Mouse (Mus musculus): ENCODE results near the gene Ddx5. TPM values are rescaled to one million over a fixed set of nuclear protein-coding genes. Genes with fewer than 3 reads are reported as not detected.

The Ddx5 gene
- total and polyA plus RNA-seq, 3 experiments: 269 to 1,169 (median 505) TPM

GRCm38 (mm10) chr11:106777395-106777794 lies 11.6 kb downstream of the Ddx5 start:
- dilution Hi-C loops (cut with MboI; ENCODE audit: extremely low pct_ligation_motif_present, extremely low pct_unique_long_range_greater_than_20kb, low sequenced_read_pairs): no loop called here
- H3K9ac ChIP-seq (ENCODE audit: insufficient read depth, low read depth): peak overlapping the region; percentile 89
- peaks cover 28% of the 10 kb centered on the region for H3K79me2 ChIP-seq (replicated peaks; ENCODE audit: control insufficient read depth, extremely low read depth, insufficient read depth, poor library complexity, severe bottlenecking)
- peak overlapping the region; percentile 42 to 74 (median 44) for H3K4me3 ChIP-seq (replicated peaks in 1 of 3; ENCODE audit: low read depth in 2 of 3, low read length in 2 of 3, poor library complexity in 1 of 3)
- no peak overlapping the region for H3K27ac ChIP-seq (ENCODE audit: insufficient read depth, low read depth)
- H3K4me2 ChIP-seq (ENCODE audit: insufficient read depth, low read depth, poor library complexity, severe bottlenecking): peak overlapping the region; percentile 100
- peaks cover 4 to 30% of the 10 kb centered on the region in 2 experiments; a peak in 2 of 4 replicates for H3K4me1 ChIP-seq (ENCODE audit: control insufficient read depth in 1 of 2, insufficient read depth in 2 of 2)
- H3K9me3 ChIP-seq (replicated peaks; ENCODE audit: low read length): no peaks in the 10 kb centered on the region
- TF ChIP-seq JUN (IDR thresholded peaks at IDR 0.05; ENCODE audit: insufficient read depth, low read depth, low read length) (no peak), MXI1 (IDR thresholded peaks at IDR 0.05; ENCODE audit: low read depth, low read length) (0 out of 2 replicates have a peak, but pooled peaks have one; percentile 24)
- no peaks in the 10 kb centered on the region for H3K27me3 ChIP-seq (replicated peaks)
- peaks cover 51 to 67% of the 10 kb centered on the region in 2 experiments for H3K36me3 ChIP-seq (replicated peaks in 1 of 2; ENCODE audit: control insufficient read depth in 1 of 2, insufficient read depth in 1 of 2, low read length in 1 of 2)
- in situ Hi-C loops (cut with MboI; ENCODE audit: low pct_ligation_motif_present, low pct_unique_long_range_greater_than_20kb, low sequenced_read_pairs): no loop called here
- no peak for DNase-seq (ENCODE audit: extremely low read depth)

- no peak for DNase-seq (ENCODE audit: extremely low read depth)
- H3K4me1 ChIP-seq (ENCODE audit: control insufficient read depth in 1 of 2, insufficient read depth in 2 of 2): peaks cover 4 to 30% of the 10 kb centered on the region in 2 experiments; a peak in 2 of 4 replicates
- H3K4me3 ChIP-seq (replicated peaks in 1 of 3; ENCODE audit: low read depth in 2 of 3, low read length in 2 of 3, poor library complexity in 1 of 3): no peak overlapping the region
- no peaks in the 10 kb centered on the region for H3K27me3 ChIP-seq (replicated peaks)
- H3K36me3 ChIP-seq (replicated peaks in 1 of 2; ENCODE audit: control insufficient read depth in 1 of 2, insufficient read depth in 1 of 2, low read length in 1 of 2): peaks cover 51 to 67% of the 10 kb centered on the region in 2 experiments
- dilution Hi-C loops (cut with MboI; ENCODE audit: extremely low pct_ligation_motif_present, extremely low pct_unique_long_range_greater_than_20kb, low sequenced_read_pairs) (no loop called here), in situ Hi-C loops (cut with MboI; ENCODE audit: low pct_ligation_motif_present, low pct_unique_long_range_greater_than_20kb, low sequenced_read_pairs) (no loop called here)
- H3K27ac ChIP-seq (ENCODE audit: insufficient read depth, low read depth): no peak overlapping the region
- peaks cover 24% of the 10 kb centered on the region for H3K79me2 ChIP-seq (replicated peaks; ENCODE audit: control insufficient read depth, extremely low read depth, insufficient read depth, poor library complexity, severe bottlenecking)
- no peaks in the 10 kb centered on the region for H3K9me3 ChIP-seq (replicated peaks; ENCODE audit: low read length)
- no peak overlapping the region for H3K9ac ChIP-seq (ENCODE audit: insufficient read depth, low read depth)
- TF ChIP-seq ZKSCAN1 (IDR thresholded peaks at IDR 0.05; ENCODE audit: borderline replicate concordance, low read depth, low read length) (no peak), MEF2A (IDR thresholded peaks at IDR 0.05; ENCODE audit: borderline replicate concordance, low read depth, low read length) (no peak), MAFK (IDR thresholded peaks at IDR 0.05; ENCODE audit: insufficient replicate concordance, low read length) (no peak)
- 0 out of 2 replicates have a peak overlapping the region, but pooled peaks have one; percentile 11 for H3K4me2 ChIP-seq (ENCODE audit: insufficient read depth, low read depth, poor library complexity, severe bottlenecking)
Measured at GRCm38 (mm10) chr11:106776960-106777359, 12.0 kb downstream of the Ddx5 start.

GRCm38 (mm10) chr11:106773061-106773460 lies 15.9 kb downstream of the Ddx5 start:
- Histone ChIP-seq H3K27me3 (replicated peaks) (no peaks in the 10 kb centered on the region), H3K9ac (ENCODE audit: insufficient read depth, low read depth) (no peak overlapping the region), H3K79me2 (replicated peaks; ENCODE audit: control insufficient read depth, extremely low read depth, insufficient read depth, poor library complexity, severe bottlenecking) (peaks cover 17% of the 10 kb centered on the region), H3K4me2 (ENCODE audit: insufficient read depth, low read depth, poor library complexity, severe bottlenecking) (no peak overlapping the region), H3K4me1 (ENCODE audit: control insufficient read depth in 1 of 2, insufficient read depth in 2 of 2) (peaks cover 2 to 22% of the 10 kb centered on the region in 2 experiments; a peak in 2 of 4 replicates), H3K9me3 (replicated peaks; ENCODE audit: low read length) (peaks cover 5% of the 10 kb centered on the region), H3K36me3 (replicated peaks in 1 of 2; ENCODE audit: control insufficient read depth in 1 of 2, insufficient read depth in 1 of 2, low read length in 1 of 2) (peaks cover 66 to 88% of the 10 kb centered on the region in 2 experiments), H3K4me3 (replicated peaks in 1 of 3; ENCODE audit: low read depth in 2 of 3, low read length in 2 of 3, poor library complexity in 1 of 3) (no peak overlapping the region), H3K27ac (ENCODE audit: insufficient read depth, low read depth) (no peak overlapping the region)
- TF ChIP-seq CHD1 (IDR thresholded peaks at IDR 0.05; ENCODE audit: low read depth, low read length): no peak
- TF ChIP-seq MAZ (IDR thresholded peaks at IDR 0.05; ENCODE audit: low read depth, low read length): no peak
- no peak for TF ChIP-seq ELF1 (IDR thresholded peaks at IDR 0.05; ENCODE audit: low read depth, low read length)
- TF ChIP-seq SMC3 (IDR thresholded peaks at IDR 0.05; ENCODE audit: low read depth, low read length): no peak
- dilution Hi-C loops (cut with MboI; ENCODE audit: extremely low pct_ligation_motif_present, extremely low pct_unique_long_range_greater_than_20kb, low sequenced_read_pairs): no loop called here
- DNase-seq (ENCODE audit: extremely low read depth): no peak
- in situ Hi-C loops (cut with MboI; ENCODE audit: low pct_ligation_motif_present, low pct_unique_long_range_greater_than_20kb, low sequenced_read_pairs): loop anchor here (25.0 kb wide), 1 partner anchor 461 kb away; the partner anchor contains the start of genes Cd79b and Gh
